Mouse (Mus musculus) frontal cortex, adult (tissue): ENCODE measurements at regions not wholly inside any gene's neighbourhood (a gene's known extent, or its start where the extent isn't known, plus 50 kb on each side); places are given as distances from the start of the nearest gene placed in this dataset.

Source experiments
- ATAC-seq: cut with Nextera tagmentation; 2 replicates; pipeline ENCODE4 v1.9.2; 2017; ENCODE audit warnings: mild to moderate bottlenecking, moderate library complexity, mixed read lengths; ENCODE audit not compliant: low TSS enrichment

- no peak for ATAC-seq
These were observed 269.2 kb downstream of the Agtpbp1 start for GRCm38 (mm10) chr13:59315811-59316210.

GRCm38 (mm10) chr13:59314419-59314818 is 270.6 kb downstream of the Agtpbp1 start:
- ATAC-seq, result no peak

- no peak for ATAC-seq
These were observed 271.2 kb downstream of the Agtpbp1 start for GRCm38 (mm10) chr13:59313725-59314330.

GRCm38 (mm10) chr13:59292905-59293304 is 292.1 kb downstream of the Agtpbp1 start:
- ATAC-seq, result no peak

- ATAC-seq, result peak; percentile 99
These were observed 295.9 kb downstream of the Agtpbp1 start for GRCm38 (mm10) chr13:59289127-59289526.

- ATAC-seq, result no peak
These were observed 303.8 kb downstream of the Agtpbp1 start for GRCm38 (mm10) chr13:59281199-59281598.

- no peak for ATAC-seq
These were observed 305.9 kb downstream of the Agtpbp1 start for GRCm38 (mm10) chr13:59279136-59279535.

GRCm38 (mm10) chr13:59271661-59272060 is 313.4 kb downstream of the Agtpbp1 start:
- ATAC-seq, result no peak

GRCm38 (mm10) chr13:59266854-59267253 is 318.2 kb downstream of the Agtpbp1 start:
- ATAC-seq, result no peak

- no peak for ATAC-seq
These were observed 320.9 kb downstream of the Agtpbp1 start for GRCm38 (mm10) chr13:59264126-59264525.

- no peak for ATAC-seq
These were observed 323.1 kb downstream of the Agtpbp1 start for GRCm38 (mm10) chr13:59261924-59262323.

- no peak for ATAC-seq
These were observed 329.1 kb downstream of the Agtpbp1 start for GRCm38 (mm10) chr13:59255798-59256435.

- peak; percentile 45 for ATAC-seq
These were observed 331.1 kb downstream of the Agtpbp1 start for GRCm38 (mm10) chr13:59253667-59254558.

GRCm38 (mm10) chr13:59251252-59252006 is 333.6 kb downstream of the Agtpbp1 start:
- ATAC-seq, result peak; percentile 87

GRCm38 (mm10) chr13:59248411-59248810 is 336.6 kb downstream of the Agtpbp1 start:
- no peak for ATAC-seq

- no peak for ATAC-seq
These were observed 338.0 kb downstream of the Agtpbp1 start for GRCm38 (mm10) chr13:59246984-59247537.

- ATAC-seq, result no peak
These were observed 339.0 kb downstream of the Agtpbp1 start for GRCm38 (mm10) chr13:59246070-59246469.

GRCm38 (mm10) chr13:59244622-59245021 is 340.4 kb downstream of the Agtpbp1 start:
- ATAC-seq, result no peak

- no peak for ATAC-seq
These were observed 342.4 kb downstream of the Agtpbp1 start for GRCm38 (mm10) chr13:59242671-59243070.

- peak; percentile 92 for ATAC-seq
These were observed 346.3 kb downstream of the Agtpbp1 start for GRCm38 (mm10) chr13:59238696-59239095.

GRCm38 (mm10) chr13:59235836-59236235 is 349.2 kb downstream of the Agtpbp1 start:
- ATAC-seq, result no peak
